8 mouse cellular contexts compared by ENCODE assay signal in genomic region chr1:66861764-66862672, GRCm38 (mm10). TPM values are rescaled to one million over a fixed set of nuclear protein-coding genes. Genes with fewer than 3 reads are reported as not detected.
DNase-seq lines count a peak whose midpoint lies in the region; ATAC-seq and TF ChIP-seq lines count a peak whose summit lies in the region.

No protein-coding gene starts in this region.

- H3K4me1 ChIP-seq in testis, adult 2 months (ENCODE audit: control insufficient read depth, insufficient read depth, low read length) = no peaks in the 10 kb centered on the region; the same call in 1 of the 2 replicates
- H3K4me1 ChIP-seq in embryonic facial prominence, embryonic 11.5 days (ENCODE audit: control insufficient read depth, insufficient read depth, low read length) = no peaks in the 10 kb centered on the region
- H3K4me1 ChIP-seq in intestine, embryonic 15.5 days (replicated peaks) = peaks cover 5% of the 10 kb centered on the region; the same call in 1 of the 2 replicates
- 0 out of 2 replicates have a peak, but pooled peaks cover 2% of the 10 kb centered on the region for H3K4me1 ChIP-seq in midbrain, embryonic 14.5 days (ENCODE audit: control insufficient read depth, insufficient read depth, low read length)

- H3K4me3 ChIP-seq in testis, adult 2 months (ENCODE audit: control insufficient read depth, low read depth, low read length) = peak overlapping the region; percentile 86
- peak overlapping the region; percentile 88 for H3K4me3 ChIP-seq in embryonic facial prominence, embryonic 11.5 days (ENCODE audit: low read depth, low read length)
- H3K4me3 ChIP-seq in intestine, embryonic 15.5 days (replicated peaks) = peak overlapping the region; percentile 93
- H3K4me3 ChIP-seq in midbrain, embryonic 14.5 days (replicated peaks; ENCODE audit: low read depth, low read length) = peak overlapping the region; percentile 78

- H3K9me3 ChIP-seq in embryonic facial prominence, embryonic 11.5 days (replicated peaks; ENCODE audit: control insufficient read depth, low read length) = no peaks in the 10 kb centered on the region
- no peaks in the 10 kb centered on the region for H3K9me3 ChIP-seq in intestine, embryonic 15.5 days
- peaks cover 7% of the 10 kb centered on the region; the same call in 1 of the 2 replicates for H3K9me3 ChIP-seq in midbrain, embryonic 14.5 days (ENCODE audit: control insufficient read depth, low read length)

- H3K4me2 ChIP-seq in embryonic facial prominence, embryonic 11.5 days (ENCODE audit: low read depth, low read length) = peak overlapping the region; percentile 88
- H3K4me2 ChIP-seq in intestine, embryonic 15.5 days (replicated peaks) = peak overlapping the region; percentile 69
- peak overlapping the region; percentile 72 for H3K4me2 ChIP-seq in midbrain, embryonic 14.5 days (ENCODE audit: low read length)

- TF ChIP-seq CTCF in testis, adult 2 months (IDR thresholded peaks at IDR 0.05; ENCODE audit: control insufficient read depth, insufficient read depth, insufficient replicate concordance, low read depth, low read length) = no peak

- H3K9ac ChIP-seq in embryonic facial prominence, embryonic 11.5 days (replicated peaks; ENCODE audit: low read length) = no peak overlapping the region; the same call in 1 of the 2 replicates
- peak overlapping the region; percentile 88 for H3K9ac ChIP-seq in intestine, embryonic 15.5 days
- no peak overlapping the region; the same call in 1 of the 2 replicates for H3K9ac ChIP-seq in midbrain, embryonic 14.5 days (replicated peaks; ENCODE audit: low read length)

- H3K27ac ChIP-seq in testis, adult 2 months (ENCODE audit: control insufficient read depth, insufficient read depth, low read depth, low read length) = no peak overlapping the region
- no peak overlapping the region for H3K27ac ChIP-seq in embryonic facial prominence, embryonic 11.5 days (replicated peaks; ENCODE audit: low read depth, low read length)
- H3K27ac ChIP-seq in intestine, embryonic 15.5 days = peak overlapping the region; percentile 97; the same call in 1 of the 2 replicates
- H3K27ac ChIP-seq in midbrain, embryonic 14.5 days (replicated peaks; ENCODE audit: low read depth, low read length) = no peak overlapping the region

- no peaks in the 10 kb centered on the region for H3K27me3 ChIP-seq in testis, adult 2 months (ENCODE audit: control insufficient read depth, insufficient read depth, low read length)
- no peaks in the 10 kb centered on the region for H3K27me3 ChIP-seq in embryonic facial prominence, embryonic 11.5 days (ENCODE audit: control insufficient read depth, insufficient read depth, low read length)
- no peaks in the 10 kb centered on the region for H3K27me3 ChIP-seq in intestine, embryonic 15.5 days (replicated peaks)
- no peaks in the 10 kb centered on the region for H3K27me3 ChIP-seq in midbrain, embryonic 14.5 days (ENCODE audit: control insufficient read depth, insufficient read depth, low read length)

- TF ChIP-seq POLR2A in testis, adult 2 months (IDR thresholded peaks at IDR 0.05; ENCODE audit: control insufficient read depth, low read depth, low read length) = no peak

- DNase-seq in testis, postnatal 14 days (ENCODE audit: low spot score) = no peak
- peak; percentile 12 for DNase-seq in embryonic facial prominence, embryonic 11.5 days (ENCODE audit: low spot score)
- peak; percentile 52 for DNase-seq in midbrain, embryonic 14.5 days
- DNase-seq in layer of hippocampus, adult 8-10 months (ENCODE audit: low spot score in 2 of 2) = no peak
- DNase-seq in cerebellum, adult 11-12 months = no peak
- DNase-seq in testis, postnatal 10 days (ENCODE audit: low spot score) = no peak

- no peaks in the 10 kb centered on the region for H3K36me3 ChIP-seq in testis, adult 2 months (ENCODE audit: control insufficient read depth, insufficient read depth, low read length)
- H3K36me3 ChIP-seq in embryonic facial prominence, embryonic 11.5 days (replicated peaks; ENCODE audit: control insufficient read depth, insufficient read depth, low read depth, low read length) = no peaks in the 10 kb centered on the region
- H3K36me3 ChIP-seq in intestine, embryonic 15.5 days = peaks cover 4% of the 10 kb centered on the region; the same call in 1 of the 2 replicates
- H3K36me3 ChIP-seq in midbrain, embryonic 14.5 days (ENCODE audit: control insufficient read depth, insufficient read depth, low read length) = no peaks in the 10 kb centered on the region

- 29% methylated on average over 14 of the region's 14 CpGs for WGBS in embryonic facial prominence, embryonic 11.5 days
- 23% methylated on average over 14 of the region's 14 CpGs for WGBS in intestine, embryonic 15.5 days
- WGBS in midbrain, embryonic 14.5 days = 11% methylated on average over 14 of the region's 14 CpGs

- ATAC-seq in embryonic facial prominence, embryonic 11.5 days (replicated peaks; ENCODE audit: insufficient number of reproducible peaks, low FRiP score, low TSS enrichment, low read depth) = 0 out of 2 replicates have a peak, but pooled peaks have one; percentile 26
- ATAC-seq in intestine, embryonic 15.5 days = peak; percentile 2; the same call in 1 of the 2 replicates
- ATAC-seq in midbrain, embryonic 14.5 days (ENCODE audit: low FRiP score, low TSS enrichment) = 0 out of 2 replicates have a peak, but pooled peaks have one; percentile 34

RNA-seq across cellular contexts. Expression of gene Acadl, which starts 1.1 kb away (rescaled TPM):
- 4.5 and 5.3 TPM in 2 replicates for polyA plus RNA-seq in testis, adult 2 months (2012; rRNA removed)
- polyA plus RNA-seq in embryonic facial prominence, embryonic 11.5 days (2014; fragmentation: Nextera tagmentation; extraction: Ambion mirVana) = 58.2 TPM in 2 replicates
- 227 and 229 TPM in 2 replicates for polyA plus RNA-seq in intestine, embryonic 15.5 days (2015; fragmentation: Nextera tagmentation; extraction: Ambion mirVana)
- 27.9 and 41.1 TPM in 2 replicates for polyA plus RNA-seq in midbrain, embryonic 14.5 days (2014; fragmentation: Nextera tagmentation; extraction: Ambion mirVana)
- 10 to 100 TPM; 32.9 to 37.0 (median 33.7) TPM for total RNA-seq in layer of hippocampus, adult 8-10 months (2022)

RNA-seq across cellular contexts. Expression of gene Kansl1l, which starts 44.7 kb away (rescaled TPM):
- 13.1 and 16.3 TPM in 2 replicates for polyA plus RNA-seq in testis, adult 2 months (2012; rRNA removed)
- polyA plus RNA-seq in embryonic facial prominence, embryonic 11.5 days (2014; fragmentation: Nextera tagmentation; extraction: Ambion mirVana) = 11.4 and 12.8 TPM in 2 replicates
- polyA plus RNA-seq in intestine, embryonic 15.5 days (2015; fragmentation: Nextera tagmentation; extraction: Ambion mirVana) = 12.0 and 12.1 TPM in 2 replicates
- 13.9 and 15.9 TPM in 2 replicates for polyA plus RNA-seq in midbrain, embryonic 14.5 days (2014; fragmentation: Nextera tagmentation; extraction: Ambion mirVana)
- 10 to 100 TPM; 20.3 to 22.5 (median 20.9) TPM for total RNA-seq in layer of hippocampus, adult 8-10 months (2022)

Comparison
In these comparisons a context has a peak if more than half of its experiments do, and no peak if none do; other contexts are left out.
1. DNase-seq: peak in embryonic facial prominence, embryonic 11.5 days (single experiment) and midbrain, embryonic 14.5 days (single experiment); none in testis, postnatal 14 days (single experiment), layer of hippocampus, adult 8-10 months (0 of 2), cerebellum, adult 11-12 months (single experiment) and testis, postnatal 10 days (single experiment).
2. Peak in every context shown above with its lines, with median percentiles within 50 percentile points of each other: H3K4me3 ChIP-seq, ATAC-seq and H3K4me2 ChIP-seq.